Mouse (Mus musculus): ENCODE measurements at regions not wholly inside any gene's neighbourhood (a gene's known extent, or its start where the extent isn't known, plus 50 kb on each side); places are given as distances from the start of the nearest gene placed in this dataset.

- peak; percentile 43 for DNase-seq
Observed at GRCm38 (mm10) chr10:53434376-53435171, 54.8 kb upstream of the Cep85l start.

GRCm38 (mm10) chr10:53432794-53433193 lies 53.0 kb upstream of the Cep85l start:
- no peak for DNase-seq

DNA sequence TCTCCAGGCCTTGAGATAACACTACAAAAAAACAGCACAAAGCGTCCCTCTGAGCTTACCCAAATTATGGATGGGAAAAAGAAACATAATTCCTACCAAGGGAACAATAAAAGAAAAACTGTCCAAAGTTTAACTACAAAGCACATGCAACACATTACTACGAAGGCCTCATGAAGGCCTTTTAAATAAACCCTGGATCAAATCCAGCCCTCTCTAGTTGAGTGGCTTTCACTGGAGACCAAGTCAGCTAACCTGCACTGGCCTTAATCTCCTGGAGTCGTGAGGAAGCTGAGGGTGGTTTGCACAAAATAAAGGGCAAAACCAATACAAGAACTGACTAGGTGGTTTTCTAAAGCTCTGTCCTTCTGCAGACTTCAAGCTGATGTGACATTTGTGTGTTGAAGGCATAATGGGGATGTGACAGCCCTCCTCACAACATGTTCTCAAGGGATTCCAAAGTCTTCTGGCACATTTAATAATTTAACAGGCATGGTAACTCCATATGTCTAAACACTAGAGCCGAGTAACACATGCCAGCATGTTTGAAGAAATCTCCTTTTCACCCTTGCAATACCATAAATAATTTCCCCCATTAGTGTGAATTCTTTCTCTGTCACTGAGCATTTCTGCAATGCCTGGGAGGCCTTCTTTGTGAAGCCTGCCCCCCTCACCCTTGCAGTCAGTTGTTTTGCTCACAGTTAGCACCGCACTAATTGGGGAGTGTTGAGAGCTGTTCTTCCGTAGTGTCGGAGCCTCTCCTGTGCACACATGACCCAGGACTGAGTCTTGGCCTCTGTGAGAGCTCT lies 50.0 kb upstream of the Cep85l start:
- no peak for DNase-seq

Data from gastrocnemius, postnatal 10 days (tissue).